Mouse (Mus musculus): ENCODE measurements around the gene Pomt1. TPM values are rescaled to one million over a fixed set of nuclear protein-coding genes. Genes with fewer than 3 reads are reported as not detected.

Gene Pomt1
- polyA plus RNA-seq, 1 experiment from 2014 or later: 29.4 TPM

DNA sequence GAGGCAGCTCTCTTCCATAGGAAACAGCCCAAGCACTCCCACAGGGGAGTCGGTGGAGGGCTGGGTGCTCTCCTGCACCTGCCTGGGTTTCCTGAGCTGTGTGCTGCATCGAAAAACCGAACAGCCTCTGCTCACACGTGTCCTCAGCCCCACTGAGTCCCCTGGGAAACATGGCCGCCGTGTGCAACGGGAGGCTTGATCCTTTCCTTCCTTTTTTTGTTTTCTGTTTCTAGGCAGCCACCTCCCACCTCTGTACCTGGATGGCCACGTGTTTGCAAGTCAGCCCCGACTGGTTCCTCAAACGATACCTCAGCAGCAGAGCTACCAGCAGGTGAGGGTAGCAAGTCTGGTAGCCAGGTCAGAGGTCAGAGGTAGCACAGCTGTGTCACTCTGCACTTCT lies 14.3 kb upstream of the Pomt1 start:
- ATAC-seq (ENCODE audit: insufficient number of reproducible peaks, insufficient read depth, low FRiP score, low TSS enrichment, low read depth): no peak

DNA sequence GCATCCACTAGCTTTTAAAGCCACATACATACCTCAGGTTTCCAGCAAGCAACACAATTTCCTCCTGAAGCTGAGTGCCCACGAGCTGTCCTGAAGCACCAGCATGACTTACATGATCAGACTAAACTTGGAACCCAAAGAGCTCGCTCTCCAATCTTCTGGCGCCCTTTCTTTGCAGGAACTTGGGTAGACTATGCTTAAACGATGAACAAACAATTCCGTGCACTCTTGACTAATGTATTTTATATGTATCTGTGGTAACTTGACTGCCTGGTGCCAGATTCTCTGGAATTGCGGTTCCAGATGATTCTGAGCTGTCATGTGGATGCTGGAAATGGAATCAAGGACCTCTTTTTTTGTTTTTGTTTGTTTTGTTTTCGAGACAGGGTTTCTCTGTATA lies 957 bp upstream of the Pomt1 start:
- Histone ChIP-seq H3K27me3 (no peaks in the 10 kb centered on the region), H3K9me3 (no peaks in the 10 kb centered on the region), H3K4me2 (peak overlapping the region; percentile 79), H3K4me1 (replicated peaks) (peaks cover 17% of the 10 kb centered on the region), H3K36me3 (peaks cover 53% of the 10 kb centered on the region), H3K9ac (replicated peaks) (peak overlapping the region; percentile 76), H3K4me3 (replicated peaks) (peak overlapping the region; percentile 65), H3K27ac (peak overlapping the region; percentile 91)
- 38% methylated on average over 7 of the region's 7 CpGs for WGBS
- no peak for ATAC-seq (ENCODE audit: insufficient number of reproducible peaks, insufficient read depth, low FRiP score, low TSS enrichment, low read depth)

More for the DNA sequence above, 14.3 kb upstream of the Pomt1 start:
- H3K9me3 ChIP-seq: no peaks in the 10 kb centered on the region
- H3K36me3 ChIP-seq: peaks cover 100% of the 10 kb centered on the region
- H3K4me2 ChIP-seq: no peak overlapping the region
- H3K9ac ChIP-seq (replicated peaks): no peak overlapping the region
- H3K4me3 ChIP-seq (replicated peaks): no peak overlapping the region
- H3K27ac ChIP-seq: no peak overlapping the region
- H3K4me1 ChIP-seq (replicated peaks): no peaks in the 10 kb centered on the region
- WGBS: 84% methylated on average over 10 of the region's 10 CpGs
- H3K27me3 ChIP-seq: no peaks in the 10 kb centered on the region

DNA sequence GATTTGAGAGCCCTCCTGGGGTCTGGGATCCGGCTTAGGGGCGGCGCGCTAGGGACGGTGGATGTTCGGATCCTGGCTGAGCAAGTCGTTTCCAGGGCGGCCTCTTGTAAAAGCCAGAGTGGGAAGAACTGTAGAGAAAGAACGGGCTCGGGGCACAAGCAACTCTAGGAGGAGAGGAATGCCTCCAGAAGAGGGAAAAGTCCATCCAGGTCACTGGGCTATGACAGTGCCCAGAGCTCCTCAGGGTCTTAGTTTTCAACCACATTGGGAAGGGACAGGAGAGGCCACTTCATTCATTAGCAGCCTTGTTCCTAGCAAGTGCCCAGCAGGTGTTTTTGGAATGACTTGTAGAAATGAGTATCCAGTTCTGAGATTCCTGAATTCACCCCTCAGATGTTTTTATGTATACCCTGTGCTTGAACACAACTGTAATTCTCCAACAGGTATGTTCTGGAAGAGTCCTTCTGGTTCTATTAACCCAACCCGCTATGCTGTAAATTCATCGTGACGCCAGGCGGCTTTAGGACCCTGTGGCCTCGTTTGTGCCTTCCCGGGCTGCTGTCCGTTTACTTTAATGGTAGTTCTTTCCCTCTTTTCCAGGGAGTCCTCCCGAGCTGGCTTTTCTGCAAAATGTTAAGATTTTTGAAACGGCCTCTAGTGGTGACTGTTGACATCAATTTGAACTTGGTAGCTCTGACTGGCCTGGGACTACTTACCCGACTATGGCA lies 534 bp downstream of the Pomt1 start:
- H3K36me3 ChIP-seq: peaks cover 44% of the 10 kb centered on the region
- peak overlapping the region; percentile 65 for H3K4me3 ChIP-seq (replicated peaks)
- H3K4me1 ChIP-seq (replicated peaks): peaks cover 17% of the 10 kb centered on the region
- ATAC-seq (ENCODE audit: insufficient number of reproducible peaks, insufficient read depth, low FRiP score, low TSS enrichment, low read depth): peak; percentile 52
- peak overlapping the region; percentile 91 for H3K27ac ChIP-seq
- H3K9me3 ChIP-seq: no peaks in the 10 kb centered on the region
- peak overlapping the region; percentile 76 for H3K9ac ChIP-seq (replicated peaks)
- peak overlapping the region; percentile 79 for H3K4me2 ChIP-seq
- H3K27me3 ChIP-seq: no peaks in the 10 kb centered on the region
- WGBS: under 1% methylated on average over 20 of the region's 20 CpGs

DNA sequence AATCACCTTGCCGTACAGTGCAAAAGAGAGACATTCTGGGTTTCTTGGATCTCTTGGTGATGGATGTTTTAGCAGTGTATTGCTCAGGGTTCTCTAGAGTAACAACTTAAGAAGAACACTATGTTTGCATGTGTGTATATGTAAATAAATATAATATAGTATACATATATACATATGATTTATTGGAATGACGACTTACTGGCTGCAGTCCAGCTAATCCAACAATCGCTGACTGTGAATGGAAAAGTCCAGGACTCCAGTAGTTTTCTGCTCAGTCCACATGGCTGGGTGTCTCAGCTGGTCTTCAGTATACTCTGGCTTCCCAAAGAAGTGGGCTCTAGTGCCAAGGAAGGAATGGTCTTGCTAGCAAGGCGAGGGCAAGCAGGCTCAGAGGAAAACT lies 1.2 kb downstream of the Pomt1 start:
- ATAC-seq (ENCODE audit: insufficient number of reproducible peaks, insufficient read depth, low FRiP score, low TSS enrichment, low read depth): no peak
- H3K9me3 ChIP-seq: no peaks in the 10 kb centered on the region
- peaks cover 41% of the 10 kb centered on the region for H3K36me3 ChIP-seq
- H3K4me3 ChIP-seq (replicated peaks): peak overlapping the region; percentile 65
- H3K27ac ChIP-seq: peak overlapping the region; percentile 37; the same call in 1 of the 2 replicates
- peak overlapping the region; percentile 79 for H3K4me2 ChIP-seq
- H3K4me1 ChIP-seq (replicated peaks): peaks cover 17% of the 10 kb centered on the region
- 45% methylated on average over 4 of the region's 4 CpGs for WGBS
- no peaks in the 10 kb centered on the region for H3K27me3 ChIP-seq
- no peak overlapping the region for H3K9ac ChIP-seq (replicated peaks)

DNA sequence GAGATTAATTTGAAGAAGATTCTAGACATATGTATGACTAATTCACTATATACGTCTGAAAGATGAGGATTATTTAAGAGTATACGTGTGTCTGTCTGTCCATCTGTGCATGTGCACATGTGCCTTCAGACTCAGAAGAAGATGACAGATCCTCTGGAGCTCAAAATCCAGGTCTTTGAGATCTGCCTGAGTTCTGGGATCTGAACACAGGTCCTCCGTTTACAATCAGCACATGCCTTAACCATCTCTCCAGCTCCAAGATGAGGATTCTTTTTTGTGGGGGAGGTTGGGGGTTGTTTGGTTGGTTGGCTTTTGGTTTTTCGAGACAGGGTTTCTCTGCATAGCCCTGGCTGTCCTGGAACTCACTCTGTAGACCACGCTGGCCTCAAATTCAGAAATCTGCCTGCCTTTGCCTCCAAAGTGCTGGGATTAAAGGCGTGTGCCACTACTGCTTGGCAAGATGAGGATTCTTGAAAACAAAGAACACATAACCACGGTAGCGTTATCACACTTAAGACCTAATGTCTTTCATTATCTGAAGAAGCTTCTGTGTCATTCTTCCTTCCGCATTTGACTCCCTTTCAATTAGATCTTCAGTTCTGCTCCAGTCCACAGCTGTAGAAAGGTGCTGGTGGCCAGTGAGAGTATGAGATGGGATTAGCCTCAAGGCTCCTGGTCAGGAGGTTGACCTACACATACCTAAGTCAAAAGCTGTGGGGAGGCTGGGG lies 2.5 kb downstream of the Pomt1 start:
- 92% methylated on average over 9 of the region's 9 CpGs for WGBS
- peaks cover 36% of the 10 kb centered on the region for H3K36me3 ChIP-seq
- no peak for ATAC-seq (ENCODE audit: insufficient number of reproducible peaks, insufficient read depth, low FRiP score, low TSS enrichment, low read depth)
- no peaks in the 10 kb centered on the region for H3K9me3 ChIP-seq
- H3K4me1 ChIP-seq (replicated peaks): peaks cover 17% of the 10 kb centered on the region
- H3K27me3 ChIP-seq: no peaks in the 10 kb centered on the region
- H3K4me3 ChIP-seq (replicated peaks): no peak overlapping the region
- H3K9ac ChIP-seq (replicated peaks): no peak overlapping the region
- H3K4me2 ChIP-seq: no peak overlapping the region
- H3K27ac ChIP-seq: no peak overlapping the region

DNA sequence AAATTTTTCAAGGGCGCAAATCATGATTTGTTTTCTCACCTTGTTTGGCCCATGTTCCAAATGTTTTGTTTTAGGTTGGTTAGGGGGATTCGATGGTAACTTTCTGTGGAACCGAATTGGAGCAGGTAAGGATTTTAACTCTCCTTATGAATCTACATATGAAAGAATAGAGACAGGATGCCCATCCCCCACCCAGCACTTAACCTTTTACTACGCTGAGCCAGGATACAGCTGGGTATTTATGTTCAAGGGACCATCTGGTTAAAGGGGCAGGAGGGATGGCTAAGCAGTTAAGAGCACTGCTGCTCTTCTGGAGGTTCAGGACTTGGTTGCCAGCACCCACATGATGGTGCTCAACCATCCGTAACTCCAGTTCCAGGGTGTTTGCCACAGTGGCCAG lies 4.2 kb downstream of the Pomt1 start:
- Histone ChIP-seq H3K9ac (replicated peaks) (no peak overlapping the region), H3K4me3 (replicated peaks) (no peak overlapping the region), H3K27me3 (no peaks in the 10 kb centered on the region), H3K36me3 (peaks cover 40% of the 10 kb centered on the region), H3K4me2 (no peak overlapping the region), H3K27ac (no peak overlapping the region), H3K9me3 (no peaks in the 10 kb centered on the region), H3K4me1 (replicated peaks) (peaks cover 6% of the 10 kb centered on the region; the same call in 1 of the 2 replicates)
- whole genome bisulfite sequencing: 74% methylated on average over 5 of the region's 5 CpGs
- no peak for ATAC-seq (ENCODE audit: insufficient number of reproducible peaks, insufficient read depth, low FRiP score, low TSS enrichment, low read depth)

DNA sequence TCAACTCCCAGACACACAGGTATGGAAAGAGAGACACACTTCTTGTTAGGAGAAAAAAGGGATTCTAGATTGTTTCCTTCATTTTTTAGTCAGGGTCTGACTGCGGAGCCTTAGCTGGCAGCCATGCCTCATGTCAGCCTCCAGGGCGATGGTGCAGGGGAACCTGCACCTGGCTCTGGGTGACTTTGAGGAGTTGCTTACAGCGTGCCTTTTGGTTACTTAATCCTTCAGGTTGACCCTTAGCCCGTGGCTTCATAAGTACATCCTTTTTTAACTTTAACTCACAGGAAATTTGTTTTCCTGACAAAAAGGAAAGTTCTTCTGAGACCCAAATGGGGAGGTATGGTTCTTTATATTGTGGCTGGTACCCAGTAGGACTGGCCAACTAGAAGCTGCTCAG lies 6.6 kb downstream of the Pomt1 start:
- H3K27me3 ChIP-seq: no peaks in the 10 kb centered on the region
- H3K9ac ChIP-seq (replicated peaks): no peak overlapping the region
- no peak overlapping the region for H3K4me2 ChIP-seq
- H3K36me3 ChIP-seq: peaks cover 64% of the 10 kb centered on the region
- H3K4me1 ChIP-seq (replicated peaks): no peaks in the 10 kb centered on the region
- ATAC-seq (ENCODE audit: insufficient number of reproducible peaks, insufficient read depth, low FRiP score, low TSS enrichment, low read depth): no peak
- 82% methylated on average over 4 of the region's 4 CpGs for WGBS
- H3K4me3 ChIP-seq (replicated peaks): no peak overlapping the region
- H3K27ac ChIP-seq: no peak overlapping the region
- no peaks in the 10 kb centered on the region for H3K9me3 ChIP-seq

DNA sequence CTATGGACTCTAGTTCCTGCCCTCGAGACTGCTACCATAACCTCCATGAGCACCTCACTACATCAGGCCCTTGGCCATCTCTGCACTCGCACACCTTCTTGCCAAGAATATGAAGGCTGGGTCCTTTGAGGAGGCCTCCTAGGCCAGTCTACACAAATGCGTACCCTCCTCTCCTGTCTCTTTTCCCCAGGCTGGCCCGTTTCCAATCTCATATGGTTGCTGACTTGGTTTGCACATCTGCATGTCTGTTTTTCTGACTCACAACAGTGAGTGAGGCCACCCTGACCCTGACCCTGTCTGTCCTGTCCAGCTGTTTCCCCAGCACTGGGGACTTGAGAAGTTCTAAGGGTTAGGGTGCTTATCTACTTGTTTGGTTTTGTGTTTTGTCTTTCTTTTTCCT lies 10.4 kb downstream of the Pomt1 start:
- Histone ChIP-seq H3K4me2 (no peak overlapping the region), H3K27me3 (no peaks in the 10 kb centered on the region), H3K9me3 (no peaks in the 10 kb centered on the region), H3K4me3 (replicated peaks) (no peak overlapping the region), H3K27ac (no peak overlapping the region), H3K9ac (replicated peaks) (no peak overlapping the region), H3K4me1 (replicated peaks) (no peaks in the 10 kb centered on the region), H3K36me3 (peaks cover 90% of the 10 kb centered on the region)
- 86% methylated on average over 4 of the region's 4 CpGs for WGBS
- no peak for ATAC-seq (ENCODE audit: insufficient number of reproducible peaks, insufficient read depth, low FRiP score, low TSS enrichment, low read depth)

DNA sequence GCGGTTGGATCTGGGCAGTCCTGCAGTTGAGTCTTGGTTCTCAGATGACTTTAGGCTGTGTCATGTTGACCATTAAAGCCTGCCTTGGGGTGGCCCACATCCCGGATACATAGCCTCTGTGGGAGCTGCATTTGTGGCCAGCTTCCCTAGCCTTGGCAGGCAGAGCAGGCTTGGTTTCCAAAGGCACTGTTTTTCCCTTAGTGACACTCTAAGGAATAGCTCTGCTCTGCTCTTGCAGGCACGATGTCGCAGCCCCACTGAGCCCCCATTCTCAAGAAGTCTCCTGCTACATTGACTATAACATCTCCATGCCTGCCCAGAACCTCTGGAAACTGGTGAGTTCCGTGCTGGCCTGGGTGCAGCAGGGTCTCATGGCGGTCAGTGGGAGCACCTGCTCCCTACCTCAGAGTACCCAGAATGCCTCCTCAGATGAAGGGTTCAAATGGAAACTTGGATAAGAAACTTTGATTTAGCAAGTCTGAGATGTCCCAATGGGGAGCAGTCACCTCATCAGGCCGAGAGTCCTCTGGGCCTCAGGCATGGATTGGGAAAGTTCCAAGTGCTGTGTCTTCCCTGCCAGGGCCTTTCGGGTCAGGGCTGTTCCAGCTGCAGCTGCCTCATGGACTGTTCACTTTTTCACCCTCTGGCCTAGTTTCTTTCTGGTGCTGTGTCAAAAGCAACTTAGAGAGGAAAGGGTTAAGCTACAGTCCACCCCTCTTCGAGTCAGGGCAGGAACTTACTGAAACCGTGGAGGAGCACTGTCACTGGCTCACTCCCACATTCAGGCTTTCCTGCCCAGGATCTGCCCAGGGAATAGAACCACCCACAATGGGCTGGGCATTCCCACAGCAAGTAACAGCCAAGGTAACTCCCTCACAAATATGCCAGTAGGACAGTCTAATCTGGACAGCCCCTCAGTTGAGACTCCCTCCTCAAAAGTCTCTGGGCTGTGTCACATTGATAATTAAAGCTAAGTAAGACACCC lies 12.3 kb downstream of the Pomt1 start:
- no peak for ATAC-seq (ENCODE audit: insufficient number of reproducible peaks, insufficient read depth, low FRiP score, low TSS enrichment, low read depth)
- Histone ChIP-seq H3K9ac (replicated peaks) (no peak overlapping the region), H3K27me3 (no peaks in the 10 kb centered on the region), H3K4me1 (replicated peaks) (no peaks in the 10 kb centered on the region), H3K4me3 (replicated peaks) (no peak overlapping the region), H3K9me3 (no peaks in the 10 kb centered on the region), H3K27ac (no peak overlapping the region), H3K4me2 (no peak overlapping the region), H3K36me3 (peaks cover 98% of the 10 kb centered on the region)
- WGBS: 78% methylated on average over 10 of the region's 10 CpGs

DNA sequence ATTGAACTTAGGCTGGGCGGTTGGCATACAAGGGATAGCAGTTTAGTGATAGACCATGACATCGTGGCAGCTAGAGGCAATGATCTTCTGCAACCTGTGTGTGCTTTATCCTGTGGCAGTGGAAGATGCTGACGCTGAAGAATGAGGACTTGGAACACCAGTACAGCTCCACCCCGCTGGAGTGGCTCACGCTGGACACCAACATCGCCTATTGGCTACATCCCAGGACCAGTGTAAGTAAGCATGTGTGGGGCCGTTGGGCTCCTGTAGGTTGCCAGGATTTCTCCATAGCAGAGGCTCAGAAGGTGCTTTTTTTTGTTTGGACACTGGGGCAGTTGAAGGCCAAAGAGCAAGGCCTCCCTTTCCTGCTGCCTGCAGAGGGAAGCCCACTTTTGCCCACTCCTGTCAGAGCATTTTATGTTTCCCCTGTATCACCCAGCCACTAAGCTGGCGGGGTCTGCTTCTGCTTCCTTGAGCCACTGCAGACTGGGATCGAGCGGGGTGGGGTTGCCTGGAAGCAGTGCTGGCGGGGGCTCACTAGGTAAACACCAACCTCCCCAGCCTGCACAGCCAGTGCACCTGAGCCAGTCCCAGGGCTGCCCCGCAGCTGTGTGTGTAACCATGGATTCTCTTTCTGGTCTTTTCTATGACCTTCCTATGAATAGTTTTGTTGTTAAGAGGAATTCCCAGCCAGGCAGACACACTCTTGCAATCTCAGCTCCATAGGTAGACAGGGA lies 15.6 kb downstream of the Pomt1 start:
- Histone ChIP-seq H3K9me3 (no peaks in the 10 kb centered on the region), H3K27ac (no peak overlapping the region), H3K4me1 (replicated peaks) (no peaks in the 10 kb centered on the region), H3K4me3 (replicated peaks) (no peak overlapping the region), H3K9ac (replicated peaks) (peak overlapping the region; percentile 23; the same call in 1 of the 2 replicates), H3K27me3 (no peaks in the 10 kb centered on the region), H3K36me3 (peaks cover 96% of the 10 kb centered on the region), H3K4me2 (no peak overlapping the region)
- WGBS: 89% methylated on average over 12 of the region's 12 CpGs
- ATAC-seq (ENCODE audit: insufficient number of reproducible peaks, insufficient read depth, low FRiP score, low TSS enrichment, low read depth): no peak
